Mouse (Mus musculus): ENCODE measurements around the gene Ugt1a6b.

Gene Ugt1a6b

DNA sequence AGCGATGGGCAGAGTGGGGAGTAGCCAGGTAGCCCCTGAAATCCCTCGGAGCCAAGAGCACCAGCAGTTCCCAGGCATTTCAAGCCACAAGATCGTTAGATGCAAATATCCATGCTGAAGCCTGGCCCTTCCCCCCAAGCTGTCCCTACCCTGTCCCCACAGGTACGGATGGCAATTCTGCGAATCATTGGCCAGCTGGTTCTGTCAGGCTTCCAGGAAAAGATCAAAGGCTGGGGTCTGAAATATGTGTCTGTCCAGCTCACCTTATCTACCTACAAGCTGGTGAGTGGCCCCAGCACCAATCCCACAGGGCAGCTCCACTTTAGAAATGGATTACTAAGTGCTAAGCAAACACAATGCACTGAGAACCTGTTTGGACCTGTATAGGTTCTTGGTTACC, 134.3 kb downstream of the Ugt1a6b start:
- DNase-seq (ENCODE audit: low spot score in 2 of 2) = no peak

DNA sequence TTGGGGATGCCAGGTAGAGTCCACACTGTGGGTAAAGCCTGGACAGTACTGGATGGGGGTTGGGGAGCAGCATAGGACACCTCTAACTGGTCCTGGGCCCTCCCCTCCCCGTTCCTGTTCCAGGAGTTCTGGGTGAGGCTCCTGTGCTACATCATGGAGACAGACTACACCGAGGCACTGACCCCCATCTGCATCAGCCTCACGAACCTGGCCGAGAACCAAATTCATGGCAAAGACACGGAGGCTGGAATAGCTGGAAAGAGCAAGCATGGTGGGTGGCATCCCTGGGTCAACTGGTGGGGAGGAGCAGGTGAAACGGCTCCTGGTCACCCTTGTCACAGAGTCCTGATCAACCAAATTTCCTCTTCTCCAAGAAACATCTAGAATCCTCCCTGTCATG, 135.7 kb downstream of the Ugt1a6b start:
- DNase-seq (ENCODE audit: low spot score in 2 of 2) = no peak

DNA sequence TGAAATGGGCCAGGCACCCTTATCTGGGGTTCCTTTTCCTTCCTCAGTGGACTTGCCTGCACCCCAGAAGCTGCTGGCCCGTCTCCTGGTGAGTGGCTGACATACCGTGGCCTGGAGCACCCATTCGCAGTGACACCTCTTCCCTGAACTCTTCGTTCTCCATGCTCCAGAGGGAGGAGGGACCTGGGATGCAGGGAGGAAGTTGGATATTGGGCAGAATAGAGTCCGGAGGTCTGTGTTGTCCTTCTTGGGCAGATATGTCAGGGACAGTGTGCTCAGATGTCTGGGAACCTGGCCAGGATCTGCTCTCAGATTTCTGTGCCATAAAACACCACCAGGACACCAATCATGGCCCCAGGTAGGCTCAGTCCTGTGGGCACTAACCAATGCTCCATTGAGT, 137.0 kb downstream of the Ugt1a6b start:
- DNase-seq (ENCODE audit: low spot score in 2 of 2) = no peak

DNA sequence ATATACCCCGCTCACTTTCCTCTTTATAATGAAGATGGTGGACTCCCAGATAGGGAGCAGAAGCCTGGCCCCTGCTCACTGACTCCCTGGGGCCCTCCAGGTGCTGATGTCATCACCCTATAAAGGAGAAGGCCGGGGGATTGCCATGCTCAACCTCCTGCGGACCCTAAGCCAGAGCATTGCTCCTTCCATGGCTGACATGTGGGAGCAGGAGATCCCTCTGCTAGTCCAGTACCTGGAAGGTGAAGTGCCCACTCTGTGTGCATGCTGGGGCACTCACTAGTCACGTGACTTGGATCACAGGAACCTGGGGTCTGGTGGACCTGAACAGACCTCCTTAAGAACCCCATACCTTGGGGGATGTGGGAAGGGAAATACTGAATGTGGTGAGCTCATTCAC, 137.5 kb downstream of the Ugt1a6b start:
- no peak for DNase-seq (ENCODE audit: low spot score in 2 of 2)

DNA sequence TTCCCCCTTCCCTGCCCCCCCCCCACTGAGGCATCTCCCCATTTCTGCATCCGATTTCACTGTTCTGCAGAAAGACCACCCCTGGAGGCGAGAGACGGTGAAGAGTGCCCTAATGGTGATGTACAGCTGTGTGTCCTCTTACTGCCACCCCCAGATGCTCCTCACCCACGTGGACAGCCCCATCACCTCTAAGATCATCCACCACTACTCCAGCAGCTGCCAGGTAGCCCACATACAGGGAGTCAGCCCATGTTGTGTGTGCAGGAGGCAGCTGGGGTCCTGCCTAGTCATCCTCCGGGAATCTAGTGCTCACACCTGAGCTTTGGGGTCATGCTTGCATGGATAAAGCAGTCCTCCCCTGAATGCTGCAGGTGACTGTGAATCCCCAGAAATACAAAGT, 140.8 kb downstream of the Ugt1a6b start:
- no peak for DNase-seq (ENCODE audit: low spot score in 2 of 2)

DNA sequence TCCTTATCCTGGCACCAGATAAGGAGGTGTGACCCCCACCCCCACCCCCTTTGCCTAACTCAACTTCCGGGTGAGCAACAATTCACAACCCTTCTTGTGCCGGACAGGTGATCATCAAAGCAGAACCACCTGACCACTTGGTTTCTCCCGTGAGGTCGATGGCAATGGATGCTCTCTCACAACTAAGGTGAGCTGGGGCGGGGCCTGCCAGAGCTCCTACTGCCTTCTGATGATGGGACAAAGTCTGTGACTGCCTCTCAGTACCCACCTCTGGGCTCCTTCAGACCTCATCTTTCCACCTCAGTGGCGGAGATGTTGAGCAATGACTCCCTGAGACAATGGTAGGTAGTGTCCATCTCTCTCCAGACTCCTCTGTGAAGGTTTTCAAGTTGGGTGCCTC, 142.8 kb downstream of the Ugt1a6b start:
- no peak for DNase-seq (ENCODE audit: low spot score in 2 of 2)

DNA sequence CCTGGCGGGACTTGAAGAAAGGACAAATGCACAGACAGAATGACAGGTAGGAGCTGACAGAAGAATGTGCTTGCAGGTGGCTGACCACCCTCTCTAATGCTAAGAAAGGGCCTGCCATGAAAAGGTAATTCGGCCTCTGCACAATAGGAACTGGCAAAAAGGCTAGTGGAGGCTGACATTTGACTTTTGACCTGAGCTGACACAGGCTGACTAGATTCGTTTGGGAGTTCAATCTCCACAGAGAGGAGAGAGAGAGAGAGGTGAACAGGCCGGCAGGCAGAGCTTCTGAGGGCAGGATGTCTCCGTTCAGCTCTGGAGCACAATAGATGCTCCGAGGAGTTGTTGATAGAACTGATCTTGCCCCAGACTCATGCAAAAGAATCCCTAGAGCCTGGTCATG, 143.3 kb downstream of the Ugt1a6b start:
- no peak for DNase-seq (ENCODE audit: low spot score in 2 of 2)

DNA sequence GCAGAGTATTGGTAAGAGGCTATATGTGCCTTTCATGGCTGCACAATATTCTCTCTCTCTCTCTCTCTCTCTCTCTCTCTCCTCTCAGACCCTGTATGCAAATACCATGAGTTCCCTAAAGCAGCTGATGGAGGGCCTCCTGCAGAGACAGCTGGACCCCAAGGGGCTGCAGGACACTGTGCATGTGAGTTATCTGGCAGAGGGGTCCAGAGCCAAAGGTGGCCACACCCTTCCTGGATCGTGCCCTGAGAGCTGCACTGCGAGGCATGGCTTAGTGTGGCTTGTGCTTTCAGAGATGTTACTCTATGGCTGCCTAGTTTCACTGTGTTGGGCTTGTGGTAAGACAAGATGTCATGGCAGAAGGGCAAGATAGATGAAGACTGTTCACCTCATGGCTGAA, 144.6 kb downstream of the Ugt1a6b start:
- DNase-seq (ENCODE audit: low spot score in 2 of 2) = no peak

DNA sequence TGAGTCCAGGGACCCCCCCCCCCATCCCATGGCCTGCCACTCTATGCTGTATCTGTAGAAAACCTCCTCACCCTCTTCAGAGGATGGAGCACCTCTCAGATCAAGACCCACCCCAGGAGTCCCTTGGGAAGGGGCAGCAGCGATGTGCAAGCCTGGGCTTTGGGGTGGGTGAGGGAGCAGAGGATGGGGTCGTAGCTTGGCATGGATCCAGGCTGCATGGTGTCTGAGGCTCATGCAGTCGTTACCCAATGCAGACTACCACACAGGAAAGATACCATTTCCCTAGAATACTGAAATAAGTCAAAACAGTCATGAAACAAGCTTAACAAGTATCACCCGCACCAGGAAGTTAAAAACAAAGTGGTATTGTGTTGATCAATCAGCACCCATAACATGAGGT, 145.6 kb downstream of the Ugt1a6b start:
- no peak for DNase-seq (ENCODE audit: low spot score in 2 of 2)

DNA sequence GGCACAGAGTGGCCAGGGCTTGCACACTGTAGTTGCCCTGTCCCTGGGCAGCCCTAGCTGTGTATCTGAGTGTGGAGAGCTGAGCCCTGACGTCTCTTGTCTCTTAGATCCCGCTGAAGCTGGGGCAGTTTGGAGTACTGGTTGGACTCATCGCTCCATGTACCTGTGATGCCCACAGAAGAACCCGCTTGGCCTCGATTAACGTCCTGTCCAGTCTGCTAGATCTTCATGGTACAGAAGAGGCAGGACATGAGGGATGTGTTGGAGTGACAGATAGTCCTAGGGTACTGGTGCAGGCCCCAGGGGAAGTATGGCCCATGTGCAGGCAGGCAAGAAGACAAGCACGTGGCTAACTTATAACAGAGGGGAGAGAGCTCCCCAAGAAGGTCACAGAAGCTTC, 146.5 kb downstream of the Ugt1a6b start:
- DNase-seq (ENCODE audit: low spot score in 2 of 2) = no peak

DNA sequence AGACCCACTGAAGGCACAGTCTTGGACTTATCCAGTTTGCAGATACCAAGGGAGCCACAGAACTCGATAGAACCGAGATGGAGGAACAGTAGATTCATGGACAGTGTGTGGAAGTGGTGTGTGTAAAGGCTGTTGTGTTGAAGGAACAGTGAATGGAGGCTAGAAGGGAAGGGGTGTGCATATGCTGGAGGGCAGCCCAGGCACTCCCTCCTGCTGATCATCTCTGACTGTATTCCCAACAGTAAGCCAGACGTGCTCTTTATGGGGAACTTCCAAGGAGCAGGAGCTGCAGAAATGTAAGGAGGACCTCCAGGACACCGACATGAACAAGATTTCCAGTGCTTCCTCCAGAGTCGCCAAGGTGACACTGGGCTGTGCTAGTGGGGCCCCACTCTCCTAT, 147.0 kb downstream of the Ugt1a6b start:
- DNase-seq (ENCODE audit: low spot score in 2 of 2) = no peak

DNA sequence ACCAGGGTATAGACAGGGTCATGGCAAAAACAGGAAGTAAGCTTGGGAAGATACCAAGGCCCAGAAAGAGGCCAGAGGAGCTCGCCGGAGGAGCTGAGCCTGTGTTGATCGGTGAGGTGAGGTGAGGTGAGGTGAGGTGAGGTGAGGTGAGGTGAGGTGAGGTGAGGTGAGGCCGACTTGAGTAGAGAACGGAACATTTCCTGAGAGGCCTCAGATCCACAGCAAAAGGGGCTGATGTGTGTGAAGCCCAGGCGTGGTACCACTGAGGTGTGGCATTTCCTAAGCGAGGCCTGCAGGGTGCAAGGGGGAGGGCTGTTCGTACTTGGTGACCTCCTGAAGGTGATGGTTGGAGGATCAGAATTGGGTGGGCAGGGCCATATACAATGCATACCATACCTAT, 150.1 kb downstream of the Ugt1a6b start:
- DNase-seq (ENCODE audit: low spot score in 2 of 2) = no peak

DNA sequence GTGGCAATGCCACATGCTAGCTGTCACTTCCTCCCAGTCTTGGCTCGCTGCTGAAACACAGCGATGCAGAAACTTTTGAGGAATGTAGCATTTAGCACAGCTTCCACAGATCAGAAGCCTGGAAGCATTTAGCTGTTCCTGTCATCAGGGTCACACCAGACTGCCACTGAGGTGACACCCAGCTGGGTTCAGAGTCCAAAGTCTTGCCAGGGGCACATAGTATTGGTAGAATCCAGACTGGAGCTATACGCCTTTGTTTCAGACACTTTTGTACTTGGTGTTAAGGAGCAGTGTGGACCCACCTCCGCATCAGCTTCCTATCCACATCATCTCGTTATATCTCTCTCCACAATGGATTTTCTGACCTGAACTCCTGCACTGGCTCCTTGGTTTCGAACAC, 150.5 kb downstream of the Ugt1a6b start:
- no peak for DNase-seq (ENCODE audit: low spot score in 2 of 2)

DNA sequence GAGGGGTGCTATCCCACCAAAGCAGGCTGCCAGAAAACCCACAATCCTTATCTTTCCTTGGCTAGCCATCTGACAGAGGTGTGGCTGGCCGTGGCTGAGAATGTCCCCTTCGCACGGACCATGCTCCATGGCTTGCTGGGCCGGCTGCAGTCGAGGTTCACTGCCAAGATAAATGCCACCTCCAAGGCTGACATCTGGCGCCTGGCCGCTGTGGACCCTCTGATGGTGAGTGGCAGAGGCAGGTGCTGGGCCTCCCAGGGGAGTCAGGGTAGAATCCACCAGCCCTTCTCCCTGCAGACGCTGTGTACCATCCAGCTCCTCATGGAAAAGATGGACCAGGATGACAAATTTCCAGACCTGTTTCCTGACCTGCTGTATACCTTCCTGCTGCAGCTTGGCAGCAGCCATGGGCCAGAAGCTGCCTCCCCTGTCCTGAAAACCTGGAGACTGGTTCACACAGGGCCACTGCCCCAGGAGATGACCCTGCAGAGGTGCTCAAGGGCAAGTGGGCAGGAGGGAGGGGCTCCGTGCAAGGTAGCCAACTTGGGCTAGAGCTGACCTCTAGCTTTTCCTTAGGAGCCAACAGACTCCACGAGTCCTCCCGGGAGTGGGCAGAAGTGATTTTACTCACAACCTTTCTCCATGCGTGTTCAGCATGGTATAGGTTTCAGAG, 151.9 kb downstream of the Ugt1a6b start:
- DNase-seq (ENCODE audit: low spot score in 2 of 2) = no peak

DNA sequence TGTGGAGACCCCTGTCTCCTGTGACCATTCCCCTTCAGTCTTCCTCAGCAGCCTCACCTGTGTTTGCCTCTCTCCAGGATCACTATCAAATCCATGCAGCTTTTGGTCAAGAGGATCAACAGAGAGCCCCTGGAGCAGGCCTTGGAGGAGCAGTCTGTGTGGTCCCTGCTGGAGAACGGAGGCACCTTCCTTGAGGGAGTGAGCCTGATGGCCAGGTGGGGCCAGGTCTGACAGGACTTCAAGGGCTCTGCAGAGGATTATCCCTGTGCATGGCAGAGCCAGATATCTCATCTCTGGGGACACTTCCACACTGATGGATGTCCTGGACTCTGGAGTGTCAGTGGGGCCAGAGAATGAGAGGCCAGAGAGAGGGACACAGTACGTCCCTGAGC, 152.4 kb downstream of the Ugt1a6b start:
- DNase-seq (ENCODE audit: low spot score in 2 of 2) = no peak

DNA sequence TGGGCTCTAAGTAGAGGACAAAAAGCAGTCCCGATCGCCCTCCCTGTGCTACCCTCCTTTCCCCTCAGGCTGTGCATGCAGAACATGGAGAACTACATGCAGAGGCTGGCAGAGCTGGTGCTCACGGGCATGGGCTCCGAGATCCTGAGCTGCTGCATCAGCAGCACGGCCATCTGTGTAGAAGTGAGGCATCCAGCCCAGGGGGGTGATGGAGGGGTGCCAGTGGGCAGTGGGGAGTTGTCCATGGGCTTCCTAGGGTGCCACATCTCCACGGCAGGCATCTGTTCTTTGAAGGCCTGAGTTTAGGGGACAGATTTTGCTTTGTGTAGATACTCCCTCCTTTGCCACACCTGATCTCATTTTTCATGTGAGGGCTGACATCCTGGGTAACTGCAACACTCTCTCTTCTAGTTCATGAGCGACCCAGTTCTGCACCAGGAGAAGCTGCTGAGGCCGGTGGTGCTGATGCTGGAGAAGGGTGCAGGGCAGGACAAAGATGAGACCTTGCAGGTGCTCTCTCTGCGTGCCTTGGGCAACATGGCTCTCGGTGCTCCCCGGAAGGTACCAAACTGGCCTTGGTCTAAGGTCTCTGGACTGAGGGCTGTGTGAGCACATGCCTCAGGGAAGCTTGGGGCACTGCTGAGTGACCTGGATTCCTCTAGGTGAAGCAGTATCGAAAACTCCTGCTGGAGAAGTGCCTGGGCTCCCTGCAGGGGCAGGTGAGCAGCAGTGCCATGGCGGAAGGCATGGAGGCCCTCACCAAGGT, 153.1 kb downstream of the Ugt1a6b start:
- DNase-seq (ENCODE audit: low spot score in 2 of 2) = no peak

DNA sequence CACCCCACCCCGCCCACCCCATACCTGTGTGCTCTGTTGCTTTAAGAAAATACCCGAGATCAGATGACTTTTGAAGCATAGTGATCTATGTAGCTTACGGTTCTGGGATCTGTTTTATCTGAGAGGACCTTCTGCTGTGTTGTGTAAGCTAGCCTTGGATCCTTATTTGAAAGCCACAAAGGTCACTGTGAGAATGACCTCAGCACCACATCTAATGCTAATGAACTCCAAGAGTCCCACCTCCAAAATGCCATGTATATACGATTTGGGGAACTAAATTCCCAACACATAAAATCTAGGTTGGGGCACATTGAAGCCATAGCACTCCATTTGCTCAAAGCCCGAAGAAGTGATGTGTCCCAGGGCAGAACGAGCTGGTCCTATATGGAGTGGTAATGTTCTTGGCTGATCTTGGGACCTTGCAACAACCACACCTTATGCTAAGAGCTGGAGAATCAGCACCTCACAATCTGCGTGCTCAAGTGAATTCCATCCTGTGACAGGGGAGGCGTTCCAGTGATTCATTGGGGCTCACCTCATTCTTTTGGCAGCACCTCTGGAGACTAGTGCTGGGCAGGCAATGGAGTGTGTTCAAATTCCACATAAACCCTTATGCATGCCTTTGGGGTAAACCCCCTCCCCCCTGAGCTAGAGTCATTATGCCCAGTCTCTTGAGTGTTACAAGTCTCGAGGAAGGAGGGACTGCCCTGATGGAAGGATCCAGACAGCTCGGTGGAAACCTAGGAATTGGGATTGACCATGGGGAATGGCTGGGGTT, 154.0 kb downstream of the Ugt1a6b start:
- DNase-seq (ENCODE audit: low spot score in 2 of 2) = no peak

DNA sequence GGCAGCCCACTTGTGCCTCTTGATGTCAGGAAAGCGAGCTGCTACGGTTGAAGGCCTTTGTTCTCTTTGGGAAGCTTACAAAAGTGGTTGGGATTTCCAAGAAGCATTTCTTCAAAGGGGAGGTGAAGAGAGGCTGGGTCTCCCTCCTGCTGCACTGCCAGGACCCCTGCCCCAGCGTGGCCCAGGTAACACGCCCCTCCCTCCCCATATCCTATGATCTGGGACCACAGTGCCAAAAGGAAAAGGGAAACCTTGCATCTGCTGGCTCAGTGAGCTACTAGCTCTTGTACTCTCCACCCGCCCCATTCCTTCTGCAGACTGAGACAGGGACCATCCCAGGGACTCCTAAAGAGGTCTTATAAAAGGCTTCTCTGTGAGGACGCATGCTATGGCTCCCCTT, 154.6 kb downstream of the Ugt1a6b start:
- DNase-seq (ENCODE audit: low spot score in 2 of 2) = no peak

DNA sequence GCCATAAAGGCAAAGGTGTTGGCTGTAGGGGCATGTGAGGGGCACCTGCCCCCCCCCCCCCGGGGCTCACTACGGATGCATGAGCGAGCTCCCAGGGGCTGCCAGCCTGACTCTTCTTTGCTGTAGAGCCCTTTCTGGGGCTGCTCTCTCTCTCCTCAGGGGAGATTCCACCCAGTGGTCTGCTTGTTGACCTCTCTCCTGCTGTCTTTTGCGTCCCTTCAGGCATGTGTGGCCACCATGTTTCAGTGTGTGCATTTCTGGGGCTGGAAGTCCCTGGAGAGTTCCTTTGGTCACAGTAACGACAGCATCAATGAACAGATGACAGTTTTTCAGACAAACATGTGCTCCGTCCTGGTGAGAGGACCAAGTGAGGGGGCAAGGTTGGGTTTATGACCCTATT, 155.3 kb downstream of the Ugt1a6b start:
- DNase-seq (ENCODE audit: low spot score in 2 of 2) = no peak

DNA sequence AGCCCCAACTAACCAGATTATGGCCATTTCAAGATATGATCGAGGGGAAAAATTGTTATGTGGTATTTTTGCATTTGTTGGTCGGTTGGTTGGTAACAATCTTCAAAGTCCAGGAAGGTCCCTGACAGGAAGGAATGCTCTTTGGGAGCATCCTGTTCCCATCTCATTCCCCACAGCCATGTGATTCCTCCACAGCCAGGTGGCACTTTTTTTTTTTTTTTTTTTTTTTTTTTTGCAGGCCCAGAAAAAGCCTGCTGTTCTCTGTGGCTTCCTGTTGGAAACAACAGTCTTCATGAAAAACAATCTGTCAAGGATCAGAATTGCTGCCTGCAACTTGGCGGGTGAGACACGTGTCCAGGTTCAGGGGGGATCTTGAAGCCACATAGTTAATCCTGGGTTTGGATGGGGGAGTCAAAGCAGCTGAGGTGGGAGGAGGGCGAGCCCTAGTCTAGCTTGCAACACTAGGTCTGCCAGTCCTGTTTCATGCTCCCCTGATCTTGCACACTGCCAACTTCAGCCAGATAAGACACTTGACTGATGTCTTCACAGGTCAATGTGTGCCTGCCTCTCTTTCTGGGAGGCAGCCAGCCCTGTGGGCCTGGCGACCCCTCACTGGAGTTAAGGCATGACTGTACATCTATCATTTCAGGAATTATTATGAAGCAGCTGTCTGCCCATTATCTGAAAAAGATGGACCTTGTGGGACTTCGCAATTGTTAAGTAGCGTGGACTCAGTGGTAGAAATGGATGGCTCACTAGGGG, 156.0 kb downstream of the Ugt1a6b start:
- DNase-seq (ENCODE audit: low spot score in 2 of 2) = no peak

DNA sequence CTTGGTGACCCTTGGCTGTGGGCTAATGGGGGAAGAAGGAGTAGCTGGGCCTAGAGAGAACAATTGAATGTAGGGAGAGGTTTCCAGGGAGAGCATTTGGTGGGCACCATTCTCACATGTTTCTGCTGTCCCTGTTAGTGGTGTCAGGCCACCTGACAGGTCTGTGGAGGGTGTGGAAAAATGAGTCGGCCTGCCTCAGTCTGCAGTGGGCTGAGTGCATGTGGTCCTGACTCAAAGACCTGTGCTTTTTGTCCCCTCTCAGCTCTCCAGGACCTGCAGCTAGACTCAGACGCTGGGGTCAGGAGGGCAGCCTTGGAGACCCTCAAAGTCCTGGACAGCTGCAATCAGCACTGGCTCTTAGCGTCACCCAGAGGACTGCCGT, 156.6 kb downstream of the Ugt1a6b start:
- no peak for DNase-seq (ENCODE audit: low spot score in 2 of 2)

DNA sequence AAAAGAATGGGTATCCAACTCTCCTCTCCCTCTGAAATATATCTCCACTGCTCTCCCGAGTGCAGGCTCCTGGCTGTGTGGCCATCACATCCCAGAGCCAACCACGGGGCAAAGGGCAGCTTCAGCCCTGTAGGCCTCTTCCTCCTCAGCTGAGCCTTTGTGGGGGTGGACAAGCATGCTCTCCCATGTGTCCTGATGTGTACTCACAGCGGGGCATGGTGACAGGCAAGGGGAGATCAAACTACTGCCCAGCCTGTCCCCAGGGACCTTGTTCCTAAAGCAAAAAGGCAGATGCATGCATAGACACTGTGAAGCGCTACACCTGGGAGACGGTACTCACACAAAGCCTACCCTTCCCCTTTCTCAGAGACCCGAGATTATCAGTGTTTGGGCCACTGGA, 157.1 kb downstream of the Ugt1a6b start:
- no peak for DNase-seq (ENCODE audit: low spot score in 2 of 2)

Data from heart, adult 9 months (tissue).